Mouse (Mus musculus): ENCODE measurements around the gene Tsfm. TPM values are rescaled to one million over a fixed set of nuclear protein-coding genes. Genes with fewer than 3 reads are reported as not detected.
A peak's percentile ranks its signal among the peaks of the same experiment; 100 is the strongest.
"Not testable (repeated sequence)": the region's sequence is repeated elsewhere in the genome, so short reads cannot be mapped to it uniquely, and the experiment has no call there.

Gene Tsfm
- total RNA-seq, 2 experiments from 2014 or later = 29.7 to 30.1 TPM

DNA sequence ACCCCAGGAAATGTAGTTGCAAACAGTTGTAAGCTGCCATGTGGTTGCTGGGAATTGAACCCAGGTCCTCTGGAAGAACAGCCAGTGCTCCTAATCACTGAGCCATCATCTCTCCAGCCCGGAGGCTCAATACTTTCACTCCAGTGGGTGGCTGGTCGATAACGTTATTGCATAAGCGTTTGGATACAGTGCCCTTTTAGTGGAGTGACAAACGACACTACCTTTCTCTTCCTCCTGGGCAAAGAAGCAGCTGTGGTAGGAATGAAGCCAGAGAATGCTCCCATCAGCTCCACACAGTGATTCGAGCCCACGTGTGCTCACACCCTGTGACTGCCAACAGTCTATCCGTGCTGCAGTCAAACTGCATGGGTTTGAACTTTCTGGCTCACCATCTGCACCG is 40.6 kb upstream of the Tsfm start:
- Histone ChIP-seq H3K27ac (peak overlapping the region; percentile 94), H3K4me3 (peak overlapping the region; percentile 89)
- TF ChIP-seq CTCF (conservative IDR thresholded peaks at IDR 0.05) = no peak
- no peak for DNase-seq (ENCODE audit: low spot score in 2 of 2)

GRCm38 (mm10) chr10:127070190-127071121 is 39.8 kb upstream of the Tsfm start, which contains the start of gene Tspan31:
Gene Tspan31 (minus strand): TSS chr10:127070264.
- DNase-seq (ENCODE audit: low spot score in 2 of 2) = peak; percentile 90 to 97
- H3K4me3 ChIP-seq = peak within 1 kb of the TSS; percentile 89

GRCm38 (mm10) chr10:127069281-127070189 is 38.9 kb upstream of the Tsfm start:
- H3K27ac ChIP-seq = peak overlapping the region; percentile 94
- DNase-seq (ENCODE audit: low spot score in 2 of 2) = peak in 1 of 2 experiments; percentile 40
- no peak for TF ChIP-seq CTCF (conservative IDR thresholded peaks at IDR 0.05)
- H3K4me3 ChIP-seq = peak overlapping the region; percentile 89

More at GRCm38 (mm10) chr10:127070190-127071121, 39.8 kb upstream of the Tsfm start, which contains the start of gene Tspan31:
- H3K27ac ChIP-seq = peak within 1 kb of the TSS; percentile 94
- no peak for TF ChIP-seq CTCF (conservative IDR thresholded peaks at IDR 0.05)

DNA sequence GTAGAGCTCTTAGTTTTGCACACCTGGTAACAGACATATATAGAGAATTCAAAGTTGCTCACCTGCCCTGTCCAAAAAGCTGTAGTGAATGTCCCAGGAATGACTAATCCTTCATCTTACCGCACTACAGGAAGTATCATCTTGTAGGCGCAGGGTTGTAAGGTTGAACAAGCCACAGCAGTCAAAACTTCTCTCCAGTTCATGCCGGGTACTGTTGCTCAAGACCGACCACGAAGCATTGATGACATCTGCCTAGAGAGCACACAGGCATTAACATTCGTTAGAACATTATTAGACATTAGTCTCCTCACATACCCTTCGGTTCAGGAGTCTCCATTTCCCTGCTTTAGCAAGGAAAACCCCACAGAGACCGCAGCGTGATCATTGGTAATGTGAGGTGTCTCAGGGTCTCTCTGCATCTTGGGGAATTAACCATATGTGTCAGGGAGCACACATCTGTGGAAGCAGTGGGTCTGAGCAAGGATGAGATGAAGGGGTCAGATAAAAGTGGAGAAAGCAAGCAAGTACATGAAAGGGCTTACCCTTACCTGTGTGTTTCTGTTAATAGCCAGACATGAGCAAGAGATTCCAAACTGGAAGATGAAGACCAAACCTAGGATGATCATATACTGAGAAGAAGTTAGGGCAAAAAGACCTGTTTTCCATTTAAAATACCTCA is 37.9 kb upstream of the Tsfm start:
- no peak for TF ChIP-seq CTCF (conservative IDR thresholded peaks at IDR 0.05)
- Histone ChIP-seq H3K4me3 (peak overlapping the region; percentile 89; the same call in 1 of the 2 replicates), H3K27ac (peak overlapping the region; percentile 94; the same call in 1 of the 2 replicates)
- DNase-seq (ENCODE audit: low spot score in 2 of 2) = no peak

GRCm38 (mm10) chr10:127066519-127067018 is 35.9 kb upstream of the Tsfm start:
- no peak overlapping the region for H3K4me3 ChIP-seq
- no peak for TF ChIP-seq CTCF (conservative IDR thresholded peaks at IDR 0.05)

DNA sequence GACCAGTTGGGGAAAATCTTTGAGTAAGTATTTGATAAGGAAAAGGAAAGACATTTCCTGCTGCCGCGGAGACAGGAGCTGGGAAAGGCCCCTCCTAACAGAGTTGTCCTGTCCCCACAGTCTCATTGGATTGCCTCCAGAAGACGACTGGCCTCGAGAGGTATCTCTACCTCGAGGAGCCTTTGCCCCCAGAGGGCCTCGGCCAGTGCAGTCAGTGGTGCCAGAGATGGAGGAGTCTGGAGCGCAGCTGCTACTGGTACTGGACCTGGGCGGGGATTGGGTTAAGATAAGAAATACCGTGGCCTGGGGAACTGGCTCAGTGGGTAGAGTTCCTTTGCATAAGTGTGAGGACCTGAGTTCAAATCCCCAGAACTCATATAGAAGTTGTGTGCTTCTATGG is 35.3 kb upstream of the Tsfm start:
- DNase-seq (ENCODE audit: low spot score in 2 of 2) = no peak
- TF ChIP-seq CTCF (conservative IDR thresholded peaks at IDR 0.05) = no peak
- H3K4me3 ChIP-seq = no peak overlapping the region
- no peak overlapping the region for H3K27ac ChIP-seq

More at GRCm38 (mm10) chr10:127066519-127067018, 35.9 kb upstream of the Tsfm start:
- no peak for DNase-seq (ENCODE audit: low spot score in 2 of 2)
- no peak overlapping the region for H3K27ac ChIP-seq

GRCm38 (mm10) chr10:127063913-127064870 is 33.6 kb upstream of the Tsfm start:
- Histone ChIP-seq H3K4me3 (peak overlapping the region; percentile 80), H3K27ac (peak overlapping the region; percentile 96)
- no peak for DNase-seq (ENCODE audit: low spot score in 2 of 2)
- no peak for TF ChIP-seq CTCF (conservative IDR thresholded peaks at IDR 0.05)

GRCm38 (mm10) chr10:127063239-127063872 is 32.7 kb upstream of the Tsfm start, which contains the start of gene Cdk4:
Gene Cdk4 (plus strand): TSS chr10:127063534.
- Histone ChIP-seq H3K4me3 (peak within 1 kb of the TSS; percentile 80), H3K27ac (peak within 1 kb of the TSS; percentile 96)
- TF ChIP-seq CTCF (conservative IDR thresholded peaks at IDR 0.05) = no peak
- peak; percentile 98 to 99 for DNase-seq (ENCODE audit: low spot score in 2 of 2)

GRCm38 (mm10) chr10:127062503-127062902 is 31.9 kb upstream of the Tsfm start:
- H3K4me3 ChIP-seq = peak overlapping the region; percentile 80; the same call in 1 of the 2 replicates
- peak overlapping the region; percentile 89 for H3K27ac ChIP-seq
- no peak for TF ChIP-seq CTCF (conservative IDR thresholded peaks at IDR 0.05)
- no peak for DNase-seq (ENCODE audit: low spot score in 2 of 2)

DNA sequence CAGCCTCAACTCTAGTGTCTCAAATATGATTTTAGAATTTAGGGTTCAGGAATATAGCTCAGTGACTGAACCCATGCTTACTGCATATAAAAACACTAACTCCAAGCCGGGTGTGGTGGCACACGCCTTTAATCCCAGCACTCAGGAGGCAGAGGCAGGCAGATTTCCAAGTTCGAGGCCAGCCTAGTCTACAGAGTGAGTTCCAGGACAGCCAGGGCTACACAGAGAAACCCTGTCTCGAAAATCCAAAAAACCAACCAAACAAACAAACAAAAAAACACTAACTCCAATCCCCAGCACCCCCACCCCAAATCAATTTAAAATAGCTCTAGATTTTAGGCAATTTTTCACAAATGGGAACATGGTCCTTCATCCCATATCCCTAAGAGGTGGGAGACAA is 31.5 kb upstream of the Tsfm start:
- not testable (repeated sequence) for H3K4me3 ChIP-seq; DNase-seq (ENCODE audit: low spot score in 2 of 2)
- peak overlapping the region; percentile 89; the same call in 1 of the 2 replicates for H3K27ac ChIP-seq

All from layer of hippocampus, adult 2 months (tissue).